Mouse (Mus musculus) olfactory bulb, adult 2 months (tissue): Measurements from ENCODE around the gene Pomgnt1.

Experiments
- CTCF ChIP-seq: fragments of 200-500 bp; IDR thresholded peaks from 2 replicates; pipeline ENCODE4 v1.5.1; 2012; ENCODE audit warnings: low read depth, mild to moderate bottlenecking, low read length, moderate library complexity; ENCODE audit not compliant: insufficient read depth
- POLR2A ChIP-seq: fragments of 200-500 bp; IDR thresholded peaks from 2 replicates; pipeline ENCODE4 v1.6.1; 2012; ENCODE audit warnings: mild to moderate bottlenecking, low read depth, low read length, moderate library complexity; ENCODE audit not compliant: insufficient read depth

GRCm38 (mm10) chr4:116182079-116182478 is 58.4 kb downstream of the Pomgnt1 start:
- no peak for TF ChIP-seq CTCF
- TF ChIP-seq POLR2A, result no peak
